Mouse (Mus musculus) erythroblast, embryonic 14.5 days (primary cell): ENCODE data around the gene Myo18a. TPM values are rescaled to one million over a fixed set of nuclear protein-coding genes. Genes with fewer than 3 reads are reported as not detected.

Source experiments
- H3K27me3 ChIP-seq: 2 replicates; pipeline ENCODE4 v1.6.1; 2012; ENCODE audit warnings: inconsistent platforms; ENCODE audit not compliant: control insufficient read depth
- H3K36me3 ChIP-seq: 2 replicates; pipeline ENCODE4 v1.6.1; 2012; ENCODE audit warnings: mild to moderate bottlenecking, inconsistent platforms; ENCODE audit not compliant: control insufficient read depth
- H3K4me1 ChIP-seq: 2 replicates; pipeline ENCODE4 v1.6.1; 2012; ENCODE audit warnings: inconsistent platforms; ENCODE audit not compliant: control insufficient read depth
- H3K4me3 ChIP-seq: replicated peaks from 2 replicates; pipeline ENCODE3; 2012; ENCODE audit warnings: moderate library complexity, mild to moderate bottlenecking, inconsistent platforms
- H3K9me3 ChIP-seq: 2 replicates; pipeline ENCODE4 v1.6.1; 2012; ENCODE audit warnings: low read length, inconsistent platforms, mixed read lengths; ENCODE audit not compliant: control insufficient read depth
- GATA1 ChIP-seq: IDR thresholded peaks from 2 replicates; pipeline ENCODE4 v1.6.1; 2012; ENCODE audit warnings: low read length, inconsistent platforms, mixed read lengths
- TAL1 ChIP-seq: IDR thresholded peaks from 3 replicates; pipeline ENCODE4 v1.6.1; 2012; ENCODE audit warnings: low read length, inconsistent platforms, mixed read lengths
- polyA plus RNA-seq: library from polyadenylated mRNA; stranded (reverse); fragments of >175 nt; gene quantifications from 2 replicates; pipeline ENCODE4 v1.2.3, GENCODE M21; 2012

The Myo18a gene
- polyA plus RNA-seq, 1 experiment = 5.1 TPM

- Histone ChIP-seq H3K4me3 (no peak overlapping the region), H3K9me3 (peaks cover 3% of the 10 kb centered on the region; the same call in 1 of the 2 replicates), H3K27me3 (no peaks in the 10 kb centered on the region), H3K36me3 (peaks cover 89% of the 10 kb centered on the region), H3K4me1 (peaks cover 79% of the 10 kb centered on the region)
- TF ChIP-seq GATA1 = no peak
- TF ChIP-seq TAL1 = no peak
Observed at GRCm38 (mm10) chr11:77781088-77781487, 18.0 kb downstream of the Myo18a start.

- TF ChIP-seq GATA1 (no peak), TAL1 (no peak)
- no peaks in the 10 kb centered on the region for H3K27me3 ChIP-seq
- H3K9me3 ChIP-seq = peaks cover 3% of the 10 kb centered on the region; the same call in 1 of the 2 replicates
- H3K4me1 ChIP-seq = peaks cover 89% of the 10 kb centered on the region
- H3K4me3 ChIP-seq = no peak overlapping the region
- H3K36me3 ChIP-seq = peaks cover 88% of the 10 kb centered on the region
Observed at GRCm38 (mm10) chr11:77782104-77782815, 19.2 kb downstream of the Myo18a start.

GRCm38 (mm10) chr11:77783211-77783746 is 20.2 kb downstream of the Myo18a start:
- Histone ChIP-seq H3K4me1 (peaks cover 88% of the 10 kb centered on the region), H3K9me3 (no peaks in the 10 kb centered on the region), H3K36me3 (peaks cover 86% of the 10 kb centered on the region), H3K4me3 (peak overlapping the region; percentile 64), H3K27me3 (no peaks in the 10 kb centered on the region)
- no peak for TF ChIP-seq TAL1
- no peak for TF ChIP-seq GATA1

- H3K4me3 ChIP-seq = peak overlapping the region; percentile 64
- H3K4me1 ChIP-seq = peaks cover 89% of the 10 kb centered on the region
- no peaks in the 10 kb centered on the region for H3K27me3 ChIP-seq
- H3K9me3 ChIP-seq = no peaks in the 10 kb centered on the region
- H3K36me3 ChIP-seq = peaks cover 83% of the 10 kb centered on the region
- TF ChIP-seq GATA1 = peak; percentile 55
- TF ChIP-seq TAL1 = no peak
Observed at GRCm38 (mm10) chr11:77783747-77784646, 21.0 kb downstream of the Myo18a start.

GRCm38 (mm10) chr11:77784894-77785293 is 21.8 kb downstream of the Myo18a start:
- TF ChIP-seq TAL1 (no peak), GATA1 (no peak)
- peak overlapping the region; percentile 64 for H3K4me3 ChIP-seq
- no peaks in the 10 kb centered on the region for H3K9me3 ChIP-seq
- peaks cover 89% of the 10 kb centered on the region for H3K4me1 ChIP-seq
- H3K27me3 ChIP-seq = no peaks in the 10 kb centered on the region
- peaks cover 76% of the 10 kb centered on the region for H3K36me3 ChIP-seq

GRCm38 (mm10) chr11:77785396-77785767 is 22.3 kb downstream of the Myo18a start:
- peak overlapping the region; percentile 64 for H3K4me3 ChIP-seq

GRCm38 (mm10) chr11:77785768-77786561 is 22.9 kb downstream of the Myo18a start:
- Histone ChIP-seq H3K4me3 (peak overlapping the region; percentile 64), H3K4me1 (peaks cover 93% of the 10 kb centered on the region), H3K36me3 (peaks cover 77% of the 10 kb centered on the region), H3K9me3 (no peaks in the 10 kb centered on the region), H3K27me3 (no peaks in the 10 kb centered on the region)
- TF ChIP-seq GATA1 = no peak
- TF ChIP-seq TAL1 = no peak

More at GRCm38 (mm10) chr11:77785396-77785767, 22.3 kb downstream of the Myo18a start:
- TF ChIP-seq TAL1 (no peak), GATA1 (no peak)
- Histone ChIP-seq H3K27me3 (no peaks in the 10 kb centered on the region), H3K4me1 (peaks cover 93% of the 10 kb centered on the region), H3K36me3 (peaks cover 77% of the 10 kb centered on the region), H3K9me3 (no peaks in the 10 kb centered on the region)

- TF ChIP-seq TAL1 = no peak
- TF ChIP-seq GATA1 = no peak
- H3K36me3 ChIP-seq = peaks cover 66% of the 10 kb centered on the region
- H3K4me1 ChIP-seq = peaks cover 93% of the 10 kb centered on the region
- no peaks in the 10 kb centered on the region for H3K27me3 ChIP-seq
- H3K4me3 ChIP-seq = no peak within 1 kb of the TSS
- H3K9me3 ChIP-seq = no peaks in the 10 kb centered on the region
Observed at GRCm38 (mm10) chr11:77787707-77788106, 24.7 kb downstream of the Myo18a start, which contains the start of gene Gm10277. Gene Gm10277 (minus strand): TSS chr11:77787747.
